Mouse (Mus musculus): ENCODE results near the gene Atp6v0e. TPM values are rescaled to one million over a fixed set of nuclear protein-coding genes. Genes with fewer than 3 reads are reported as not detected.

Gene Atp6v0e
- polyA plus RNA-seq (2015; fragmentation: Nextera tagmentation; extraction: Ambion mirVana): 211 and 224 TPM in 2 replicates

DNA sequence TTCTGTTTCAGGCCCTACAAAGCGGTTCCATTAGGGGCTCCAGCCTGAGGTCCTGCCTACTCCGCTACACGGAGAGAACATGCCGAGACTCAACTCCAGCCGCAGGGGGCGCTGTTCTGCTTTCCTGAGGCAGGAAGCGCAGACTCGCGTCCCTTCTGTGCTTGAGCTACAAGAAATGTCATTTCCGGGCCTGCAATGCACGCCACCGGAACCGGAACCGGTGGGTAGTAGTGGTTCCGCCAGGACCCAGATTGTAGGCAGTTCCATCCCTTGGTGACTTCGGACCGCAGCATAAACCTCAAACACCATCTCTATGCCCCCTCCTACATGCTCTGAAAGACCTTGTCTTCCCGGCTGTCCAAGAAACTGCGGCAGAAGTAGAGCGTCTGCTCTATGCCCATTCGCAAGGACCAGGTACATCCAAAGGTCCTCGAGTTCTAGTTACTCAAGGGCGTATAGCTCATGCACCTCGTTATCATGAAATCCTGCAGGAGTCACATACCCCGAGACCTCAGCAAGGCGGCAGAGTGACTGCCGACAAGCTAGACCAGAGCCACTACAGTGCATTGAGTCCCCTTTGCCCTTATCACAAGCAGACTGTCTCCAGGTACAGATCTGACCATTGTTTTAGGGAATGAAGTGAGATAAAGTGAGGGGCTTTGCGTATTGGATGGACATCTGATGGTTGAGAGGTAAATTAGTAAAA, at the start of gene Atp6v0e:
TSS of gene Atp6v0e (plus strand) at position 254 of the 706 bp plus-strand sequence.
- peak; percentile 79 for ATAC-seq (replicated peaks; ENCODE audit: low FRiP score)
- peaks cover 19% of the 10 kb centered on the region for H3K4me1 ChIP-seq
- H3K27me3 ChIP-seq: no peaks in the 10 kb centered on the region
- H3K4me3 ChIP-seq (replicated peaks): peak within 1 kb of the TSS; percentile 76
- peak within 1 kb of the TSS; percentile 57 for H3K27ac ChIP-seq
- H3K36me3 ChIP-seq: no peaks in the 10 kb centered on the region
- WGBS: 3% methylated on average over 28 of the region's 28 CpGs
- H3K4me2 ChIP-seq: peak within 1 kb of the TSS; percentile 87
- no peaks in the 10 kb centered on the region for H3K9me3 ChIP-seq (replicated peaks)
- peak within 1 kb of the TSS; percentile 62 for H3K9ac ChIP-seq

DNA sequence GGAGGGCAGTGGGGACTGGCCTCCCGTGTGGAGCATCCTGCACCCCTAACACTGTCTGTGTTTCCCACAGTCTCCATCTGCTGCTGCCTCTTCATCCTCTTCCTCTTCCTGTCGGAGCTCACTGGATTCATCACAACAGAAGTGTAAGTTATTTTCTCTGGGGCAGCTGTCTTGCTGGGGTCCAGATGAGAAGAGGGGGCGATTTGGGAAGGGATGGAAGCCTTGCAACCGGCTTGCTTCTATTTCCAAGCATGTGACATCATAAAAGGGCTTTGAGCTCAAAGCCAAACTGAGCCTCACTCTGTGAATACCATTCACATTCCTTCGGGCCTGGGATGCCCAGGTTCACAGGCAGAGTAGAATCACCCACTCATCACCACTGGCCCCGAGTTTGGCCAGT, 48.7 kb upstream of the Atp6v0e start:
- Histone ChIP-seq H3K4me3 (replicated peaks) (no peak overlapping the region), H3K27me3 (no peaks in the 10 kb centered on the region), H3K4me2 (no peak overlapping the region), H3K9me3 (replicated peaks) (no peaks in the 10 kb centered on the region), H3K27ac (no peak overlapping the region), H3K4me1 (no peaks in the 10 kb centered on the region), H3K36me3 (peaks cover 74% of the 10 kb centered on the region), H3K9ac (no peak overlapping the region)
- 84% methylated on average over 6 of the region's 6 CpGs for WGBS
- no peak for ATAC-seq (replicated peaks; ENCODE audit: low FRiP score)

DNA sequence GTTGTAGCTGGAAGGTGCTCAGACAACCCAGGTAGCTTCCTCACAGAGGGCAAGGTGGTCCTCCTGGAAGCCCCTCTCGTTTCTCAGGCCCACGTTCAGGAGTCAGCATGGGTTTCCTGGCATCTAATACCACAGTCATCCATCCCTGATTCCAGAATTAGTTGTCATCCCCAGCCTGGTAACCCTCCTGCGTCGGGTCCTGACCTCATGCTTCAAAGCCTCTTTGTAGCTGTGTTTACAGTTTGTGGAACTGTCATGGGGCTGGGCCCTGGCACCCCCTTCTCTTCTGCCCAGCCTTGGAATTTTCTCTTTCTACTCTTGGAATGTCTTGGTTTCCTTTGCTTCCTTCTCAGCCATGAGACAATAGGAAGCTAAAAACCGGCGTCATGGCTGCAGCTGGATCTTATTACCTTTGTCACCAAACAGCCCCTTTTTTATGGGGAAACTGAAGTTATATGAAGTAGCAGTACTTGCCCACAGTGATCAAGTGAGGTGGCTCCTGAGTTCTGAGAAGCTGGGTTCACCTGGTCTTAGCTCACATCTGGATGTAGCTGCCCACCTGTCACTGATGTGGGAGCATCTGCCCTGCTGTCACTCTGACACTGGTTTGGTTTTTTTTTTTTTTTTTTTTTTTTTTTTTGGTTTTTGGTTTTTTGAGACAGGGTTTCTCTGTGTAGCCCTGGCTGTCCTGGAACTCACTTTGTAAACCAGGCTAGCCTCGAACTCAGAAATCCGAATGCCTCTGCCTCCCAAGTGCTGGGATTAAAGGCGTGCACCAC, 48.1 kb upstream of the Atp6v0e start:
- 76% methylated on average over 9 of the region's 9 CpGs for WGBS

DNA sequence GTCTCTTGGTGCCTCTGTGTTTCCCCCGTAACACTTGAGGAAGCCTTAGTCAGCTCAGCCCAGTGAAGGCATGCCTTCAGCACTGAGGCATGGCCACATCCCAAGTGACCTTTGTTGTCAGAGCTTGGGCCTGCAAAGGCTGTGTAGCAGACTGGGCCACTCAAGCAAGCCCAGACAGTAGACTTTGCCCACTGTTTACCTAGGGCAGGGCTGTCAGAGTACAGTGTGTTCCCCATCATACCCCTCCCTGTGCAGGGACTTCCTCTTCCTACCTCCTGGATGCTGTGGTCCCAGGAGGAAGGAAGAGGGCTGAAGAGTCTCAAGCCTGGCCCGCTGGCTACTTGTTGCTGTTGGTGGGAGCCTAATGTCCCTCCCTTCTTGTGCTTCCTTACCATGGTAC, 46.3 kb upstream of the Atp6v0e start:
- Histone ChIP-seq H3K27ac (no peak overlapping the region), H3K4me3 (replicated peaks) (no peak overlapping the region), H3K9me3 (replicated peaks) (no peaks in the 10 kb centered on the region), H3K4me2 (no peak overlapping the region), H3K4me1 (peaks cover 14% of the 10 kb centered on the region), H3K36me3 (peaks cover 67% of the 10 kb centered on the region), H3K9ac (no peak overlapping the region), H3K27me3 (no peaks in the 10 kb centered on the region)
- WGBS: 88% methylated on average over 2 of the region's 2 CpGs
- peak; percentile 86 for ATAC-seq (replicated peaks; ENCODE audit: low FRiP score)

More for the DNA sequence above, 48.1 kb upstream of the Atp6v0e start:
- Histone ChIP-seq H3K4me3 (replicated peaks) (no peak overlapping the region), H3K36me3 (peaks cover 74% of the 10 kb centered on the region), H3K9me3 (replicated peaks) (no peaks in the 10 kb centered on the region), H3K27ac (no peak overlapping the region), H3K9ac (no peak overlapping the region), H3K4me2 (no peak overlapping the region), H3K27me3 (no peaks in the 10 kb centered on the region), H3K4me1 (no peaks in the 10 kb centered on the region)
- ATAC-seq (replicated peaks; ENCODE audit: low FRiP score): no peak

DNA sequence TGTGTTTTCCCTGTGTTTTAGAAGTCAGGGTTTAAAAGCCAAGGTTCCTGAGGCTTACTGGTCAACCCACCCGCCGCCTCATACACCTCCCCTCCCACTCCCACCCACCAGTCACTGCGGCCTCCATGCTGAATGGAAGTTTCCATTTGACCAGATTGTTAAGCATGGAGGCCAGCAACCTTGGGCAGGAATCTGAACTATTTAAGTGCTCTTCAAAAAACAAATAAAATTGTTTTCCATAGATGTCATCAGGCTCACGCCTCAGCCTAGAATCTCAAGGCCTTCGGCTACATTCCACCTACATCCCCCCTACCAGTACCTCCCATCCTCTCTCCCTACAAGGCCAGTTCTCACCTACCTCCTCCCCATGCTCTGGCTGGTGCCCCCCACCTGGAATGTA, 44.5 kb upstream of the Atp6v0e start:
- H3K9ac ChIP-seq: no peak overlapping the region
- ATAC-seq (replicated peaks; ENCODE audit: low FRiP score): no peak
- peaks cover 67% of the 10 kb centered on the region for H3K36me3 ChIP-seq
- H3K4me1 ChIP-seq: peaks cover 14% of the 10 kb centered on the region
- no peak overlapping the region for H3K4me2 ChIP-seq
- 84% methylated on average over 5 of the region's 5 CpGs for WGBS
- no peaks in the 10 kb centered on the region for H3K9me3 ChIP-seq (replicated peaks)
- H3K27me3 ChIP-seq: no peaks in the 10 kb centered on the region
- no peak overlapping the region for H3K4me3 ChIP-seq (replicated peaks)
- H3K27ac ChIP-seq: no peak overlapping the region

DNA sequence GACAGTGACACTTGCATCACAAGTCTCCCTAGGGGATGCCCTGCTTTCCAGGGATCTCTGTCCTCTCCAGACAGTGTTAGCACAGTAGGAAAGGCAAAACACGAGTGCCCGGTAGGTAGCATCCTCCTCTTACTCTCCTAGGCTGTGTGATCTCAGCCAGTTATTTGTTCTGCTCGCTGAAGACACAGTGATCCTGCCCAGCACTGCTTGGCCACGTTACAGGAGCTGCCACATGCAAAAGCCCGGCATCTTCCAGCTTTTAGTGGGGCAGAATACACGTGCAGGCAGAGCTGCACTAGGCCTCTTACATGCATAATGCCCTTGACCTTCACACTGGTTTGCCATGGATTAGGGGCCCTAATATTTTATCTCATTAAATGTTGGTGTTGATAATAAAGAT, 43.5 kb upstream of the Atp6v0e start:
- H3K4me3 ChIP-seq (replicated peaks): no peak overlapping the region
- peaks cover 14% of the 10 kb centered on the region for H3K4me1 ChIP-seq
- peaks cover 68% of the 10 kb centered on the region for H3K36me3 ChIP-seq
- H3K27me3 ChIP-seq: no peaks in the 10 kb centered on the region
- no peak overlapping the region for H3K4me2 ChIP-seq
- no peak overlapping the region for H3K9ac ChIP-seq
- WGBS: 93% methylated on average over 6 of the region's 6 CpGs
- no peak overlapping the region for H3K27ac ChIP-seq
- no peak for ATAC-seq (replicated peaks; ENCODE audit: low FRiP score)
- H3K9me3 ChIP-seq (replicated peaks): no peaks in the 10 kb centered on the region

DNA sequence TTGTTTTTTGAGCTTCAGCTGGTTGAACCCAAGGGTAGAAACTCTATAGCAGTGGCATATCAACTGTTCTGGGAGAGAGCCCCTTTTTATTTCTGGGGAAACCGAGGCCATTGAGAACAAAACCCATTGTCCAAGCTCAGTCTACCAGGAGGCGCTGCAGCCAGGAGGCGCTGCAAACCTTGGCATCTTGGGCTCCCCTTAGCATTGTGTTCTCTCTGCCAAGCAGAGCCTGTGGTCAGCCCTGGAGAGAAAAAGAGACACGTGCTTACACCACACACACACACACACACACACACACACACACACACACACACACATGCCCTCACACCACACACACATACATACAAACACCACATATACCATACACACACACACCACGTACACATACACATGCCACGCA, 42.7 kb upstream of the Atp6v0e start:
- no peak for ATAC-seq (replicated peaks; ENCODE audit: low FRiP score)

DNA sequence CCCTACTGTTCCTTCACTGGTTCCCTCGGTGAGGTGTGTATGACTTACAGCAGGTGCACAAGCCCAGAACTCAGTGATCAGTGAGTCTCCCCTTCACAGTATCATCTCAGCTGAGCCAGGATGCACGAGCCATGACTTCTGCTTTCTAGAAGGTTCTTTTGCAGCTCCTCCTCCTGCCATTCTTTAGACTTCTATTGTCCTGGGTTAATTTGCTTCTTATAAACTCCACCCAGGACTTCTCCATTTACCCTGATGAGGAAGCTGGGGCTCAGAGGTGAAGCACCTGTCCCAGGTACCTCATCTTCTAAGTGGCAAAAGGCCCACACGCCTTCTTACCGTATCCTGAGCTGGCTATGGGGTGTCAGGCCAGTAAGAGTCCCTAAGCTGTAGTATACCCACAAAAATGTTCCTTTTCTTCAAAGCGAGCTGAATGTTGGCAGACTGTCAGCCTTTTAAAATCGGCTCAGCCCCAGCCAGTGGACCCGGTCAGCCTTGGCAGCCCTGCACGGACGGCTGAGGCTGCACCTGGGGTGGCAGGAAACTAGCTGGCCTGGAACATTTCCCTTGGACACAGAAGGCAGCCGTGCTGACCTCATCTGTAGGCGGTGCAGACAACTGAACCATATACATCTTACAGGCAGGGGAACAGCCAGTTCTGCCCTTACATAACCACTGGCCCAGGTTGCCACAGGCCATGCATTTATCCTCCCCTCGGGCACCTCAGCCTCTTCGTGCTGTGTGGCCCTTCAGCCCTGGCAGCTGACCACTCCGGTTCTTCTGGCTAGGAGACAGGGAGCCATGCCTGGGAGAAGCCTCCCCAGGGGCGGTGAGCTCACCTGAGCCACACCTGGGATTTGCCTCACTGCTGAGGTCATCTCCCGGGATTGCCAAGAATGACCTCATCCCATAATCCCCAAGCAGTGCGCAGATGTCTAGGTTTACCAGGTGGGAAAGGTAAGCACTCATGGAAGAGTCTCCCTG, 42.0 kb upstream of the Atp6v0e start:
- Histone ChIP-seq H3K27ac (peak overlapping the region; percentile 71), H3K4me2 (no peak overlapping the region), H3K4me1 (peaks cover 14% of the 10 kb centered on the region), H3K36me3 (peaks cover 70% of the 10 kb centered on the region), H3K9ac (no peak overlapping the region), H3K4me3 (replicated peaks) (no peak overlapping the region), H3K9me3 (replicated peaks) (no peaks in the 10 kb centered on the region), H3K27me3 (no peaks in the 10 kb centered on the region)
- 65% methylated on average over 17 of the region's 17 CpGs for WGBS
- peak; percentile 84 for ATAC-seq (replicated peaks; ENCODE audit: low FRiP score)

More for the DNA sequence above, 42.7 kb upstream of the Atp6v0e start:
- Histone ChIP-seq H3K27ac (peak overlapping the region; percentile 71; the same call in 1 of the 2 replicates), H3K9ac (no peak overlapping the region), H3K4me2 (no peak overlapping the region), H3K9me3 (replicated peaks) (no peaks in the 10 kb centered on the region), H3K4me1 (peaks cover 14% of the 10 kb centered on the region), H3K36me3 (peaks cover 70% of the 10 kb centered on the region), H3K4me3 (replicated peaks) (no peak overlapping the region), H3K27me3 (no peaks in the 10 kb centered on the region)
- 89% methylated on average over 6 of the region's 6 CpGs for WGBS

DNA sequence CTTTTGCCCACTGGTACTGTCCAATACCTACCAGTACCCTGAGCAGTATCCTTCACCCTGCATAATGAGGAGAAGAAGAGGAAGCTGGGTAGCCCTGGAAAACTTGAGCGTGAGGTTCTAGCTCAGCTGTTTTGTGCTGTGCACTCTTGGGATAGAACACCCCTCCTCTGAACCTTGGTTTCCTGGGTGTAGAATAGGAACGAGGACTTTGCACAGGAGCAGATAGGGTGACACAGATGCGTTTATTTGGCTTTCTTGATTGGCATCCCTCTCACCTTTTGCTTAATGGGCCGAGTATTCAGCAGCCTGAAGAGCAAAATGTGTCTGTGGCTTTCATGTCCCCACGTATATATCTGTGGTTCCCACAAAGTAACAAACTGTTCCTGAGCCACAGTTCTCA, 41.1 kb upstream of the Atp6v0e start:
- Histone ChIP-seq H3K27ac (no peak overlapping the region), H3K4me1 (peaks cover 14% of the 10 kb centered on the region), H3K4me2 (no peak overlapping the region), H3K27me3 (no peaks in the 10 kb centered on the region), H3K4me3 (replicated peaks) (no peak overlapping the region), H3K36me3 (peaks cover 70% of the 10 kb centered on the region), H3K9ac (no peak overlapping the region), H3K9me3 (replicated peaks) (no peaks in the 10 kb centered on the region)
- WGBS: 71% methylated on average over 5 of the region's 5 CpGs
- no peak for ATAC-seq (replicated peaks; ENCODE audit: low FRiP score)

DNA sequence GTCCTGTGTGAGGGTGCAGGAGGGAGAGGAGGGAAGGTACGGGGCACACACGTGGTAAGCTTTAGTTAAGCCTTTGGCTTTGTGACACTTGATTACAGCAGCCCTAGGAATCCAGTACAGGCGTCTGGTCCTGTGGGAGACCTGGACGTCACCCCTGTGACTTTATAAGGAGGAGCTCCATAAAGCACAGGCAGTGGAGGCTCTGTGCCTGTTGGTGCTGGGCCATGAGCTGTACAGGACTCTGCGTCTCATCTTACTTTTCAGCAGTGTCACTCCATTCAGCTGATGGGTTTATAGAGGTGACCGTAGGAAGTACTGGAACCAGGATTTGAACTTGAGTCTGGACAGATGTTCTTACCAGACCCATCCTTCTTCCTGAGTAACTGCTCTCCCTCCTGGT, 39.0 kb upstream of the Atp6v0e start:
- Histone ChIP-seq H3K9ac (no peak overlapping the region), H3K9me3 (replicated peaks) (no peaks in the 10 kb centered on the region), H3K4me3 (replicated peaks) (no peak overlapping the region), H3K36me3 (peaks cover 72% of the 10 kb centered on the region), H3K27ac (no peak overlapping the region), H3K4me1 (peaks cover 14% of the 10 kb centered on the region), H3K27me3 (no peaks in the 10 kb centered on the region), H3K4me2 (no peak overlapping the region)
- ATAC-seq (replicated peaks; ENCODE audit: low FRiP score): no peak
- 93% methylated on average over 6 of the region's 6 CpGs for WGBS

DNA sequence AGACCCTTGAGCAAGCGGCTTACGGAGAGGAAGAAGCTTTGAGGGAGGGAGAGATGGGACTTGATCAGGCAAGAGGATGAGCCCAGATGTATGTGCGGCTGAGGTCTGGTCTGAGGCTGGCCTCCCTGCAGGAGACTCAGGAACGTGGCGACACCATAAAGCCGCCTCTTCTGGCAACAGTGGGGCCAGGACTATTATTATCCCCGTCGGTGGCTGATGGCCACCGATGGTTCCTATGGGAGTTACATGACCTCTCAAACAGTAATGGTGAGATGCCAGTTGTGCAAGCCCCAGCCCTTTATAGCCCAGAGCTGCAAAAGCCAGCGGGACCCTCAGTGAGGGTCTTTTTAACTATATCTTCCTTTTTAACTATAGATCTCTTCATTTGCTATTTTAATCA, 38.0 kb upstream of the Atp6v0e start:
- Histone ChIP-seq H3K4me3 (replicated peaks) (no peak overlapping the region), H3K27me3 (no peaks in the 10 kb centered on the region), H3K9ac (no peak overlapping the region), H3K36me3 (peaks cover 74% of the 10 kb centered on the region), H3K4me2 (no peak overlapping the region), H3K9me3 (replicated peaks) (no peaks in the 10 kb centered on the region), H3K4me1 (peaks cover 14% of the 10 kb centered on the region), H3K27ac (no peak overlapping the region)
- ATAC-seq (replicated peaks; ENCODE audit: low FRiP score): no peak
- whole genome bisulfite sequencing: 94% methylated on average over 10 of the region's 10 CpGs

Data from kidney, embryonic 15.5 days (tissue).